Mouse (Mus musculus) skeletal muscle tissue, adult 2 months (tissue): ENCODE measurements around the gene Prss43.
"Not testable (repeated sequence)": the region's sequence is repeated elsewhere in the genome, so short reads cannot be mapped to it uniquely, and the experiment has no call there.

Experiments used
- DNase-seq: peaks from one replicate; pipeline ENCODE4 v3.0.0-alpha.2; 2012; ENCODE audit warnings: low read depth, low spot score

Prss43 gene

DNA sequence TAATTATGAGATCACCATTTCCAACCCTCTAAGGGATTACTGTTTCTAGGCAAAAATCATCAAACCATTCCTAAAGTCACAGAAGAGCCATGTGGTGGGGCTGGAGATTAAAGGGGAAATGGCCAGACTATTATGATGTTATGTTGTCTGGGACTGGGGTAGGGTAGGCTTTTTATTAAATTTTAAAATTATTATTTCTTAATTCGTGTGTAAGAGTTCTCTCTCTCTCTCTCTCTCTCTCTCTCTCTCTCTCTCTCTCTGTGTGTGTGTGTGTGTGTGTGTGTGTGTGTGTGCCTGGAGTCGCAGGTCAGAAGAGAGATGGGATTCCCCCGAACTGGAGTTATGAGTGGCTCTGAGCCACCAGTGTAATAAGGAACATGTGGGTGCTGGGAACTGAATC is at the start of gene Prss43:
TSS of gene Prss43 (plus strand) at position 301 of the 400 bp plus-strand sequence.
- DNase-seq = no peak

DNA sequence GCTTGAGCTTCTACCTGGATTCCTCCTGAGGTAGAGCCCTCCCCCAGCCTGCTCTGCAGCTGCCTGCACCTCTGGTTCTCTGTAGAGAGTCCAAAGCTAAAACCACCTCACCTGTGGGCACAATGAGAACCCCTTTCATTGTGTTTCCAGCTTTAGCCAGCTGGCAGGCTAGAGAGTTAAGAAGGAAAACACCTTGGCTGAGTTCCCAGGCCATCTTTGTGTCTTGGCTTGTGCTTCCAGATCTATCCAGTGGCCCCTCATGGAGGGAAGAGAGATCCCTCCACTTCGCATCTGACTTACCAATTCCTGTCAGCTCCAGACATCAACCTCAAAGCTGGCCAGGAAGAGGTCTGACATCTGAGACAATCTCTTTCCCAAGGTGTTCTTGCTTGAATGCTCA is 48.4 kb upstream of the Prss43 start:
- no peak for DNase-seq

DNA sequence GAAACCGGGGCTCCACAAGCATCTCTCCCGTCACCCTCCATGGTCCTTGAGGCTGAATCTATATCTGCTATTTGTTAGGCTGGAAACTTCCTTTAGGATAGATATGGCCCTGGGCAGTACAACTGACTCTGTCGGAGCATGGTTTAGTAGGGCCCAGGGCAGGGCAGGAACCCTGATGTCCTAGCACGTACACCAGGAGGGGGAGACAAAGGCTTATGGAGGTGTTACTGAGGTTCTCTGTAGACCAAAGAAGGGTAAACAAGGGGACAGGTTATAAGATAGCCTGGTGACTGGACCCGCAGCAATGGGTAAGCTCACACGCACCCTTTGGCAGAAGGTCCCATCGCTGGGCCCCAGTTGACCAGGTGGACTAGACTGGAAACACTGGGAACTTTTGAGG is 47.9 kb upstream of the Prss43 start:
- DNase-seq = no peak

DNA sequence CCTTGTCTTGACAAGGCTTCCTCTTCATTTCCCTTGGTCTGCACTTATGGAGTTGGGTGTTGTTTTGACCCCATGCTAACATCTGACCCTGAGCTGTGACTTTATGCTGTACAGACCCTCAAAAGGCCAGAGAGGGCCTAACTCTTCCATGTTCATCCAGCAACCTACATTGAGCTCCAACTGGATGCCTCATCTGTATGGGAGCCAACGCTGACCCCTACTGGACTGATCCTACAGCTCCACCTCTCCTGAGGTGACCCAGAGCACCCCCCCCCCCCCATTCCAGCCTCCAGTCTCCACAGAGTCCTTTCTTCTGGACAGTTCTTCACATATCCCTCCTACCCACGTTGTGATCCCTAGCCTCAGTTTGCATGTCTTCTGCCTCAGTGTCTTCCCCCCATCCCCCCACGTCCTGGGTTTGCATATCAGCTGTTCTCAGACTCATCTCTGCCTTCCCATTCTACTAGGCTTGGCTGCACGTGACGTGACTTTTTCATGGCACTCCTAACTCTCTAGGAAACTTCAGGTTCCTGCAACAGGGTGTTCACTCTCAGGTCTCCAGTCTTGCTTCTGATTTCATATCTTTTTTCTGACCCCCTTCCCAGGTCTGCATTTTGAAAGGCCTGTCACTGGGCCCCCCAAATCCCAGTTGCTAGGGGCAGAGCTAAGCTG is 47.1 kb upstream of the Prss43 start:
- no peak for DNase-seq

DNA sequence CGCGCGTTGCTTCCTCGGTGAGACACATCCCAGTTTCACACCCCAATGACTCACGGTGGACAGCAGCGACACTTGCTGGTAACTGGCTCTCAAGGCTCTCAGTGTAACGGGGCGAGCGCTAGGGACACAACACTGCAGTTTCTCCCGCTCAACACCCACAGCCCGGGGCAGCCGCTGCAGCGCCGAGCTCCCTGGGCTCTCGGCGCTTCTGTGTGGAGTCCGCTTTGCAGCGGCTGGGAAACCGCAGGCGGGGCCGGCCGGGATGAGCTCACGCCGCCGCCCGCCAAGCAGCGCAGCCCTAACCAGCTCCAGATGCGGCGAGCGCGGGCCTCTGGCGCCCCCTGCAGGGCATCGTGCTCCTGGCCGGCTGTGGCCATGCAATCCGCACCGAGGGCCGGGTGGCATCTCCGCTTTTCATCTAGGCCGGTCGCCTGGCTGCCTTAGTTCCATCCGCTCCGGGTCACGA is 45.2 kb upstream of the Prss43 start:
- peak; percentile 85 for DNase-seq

DNA sequence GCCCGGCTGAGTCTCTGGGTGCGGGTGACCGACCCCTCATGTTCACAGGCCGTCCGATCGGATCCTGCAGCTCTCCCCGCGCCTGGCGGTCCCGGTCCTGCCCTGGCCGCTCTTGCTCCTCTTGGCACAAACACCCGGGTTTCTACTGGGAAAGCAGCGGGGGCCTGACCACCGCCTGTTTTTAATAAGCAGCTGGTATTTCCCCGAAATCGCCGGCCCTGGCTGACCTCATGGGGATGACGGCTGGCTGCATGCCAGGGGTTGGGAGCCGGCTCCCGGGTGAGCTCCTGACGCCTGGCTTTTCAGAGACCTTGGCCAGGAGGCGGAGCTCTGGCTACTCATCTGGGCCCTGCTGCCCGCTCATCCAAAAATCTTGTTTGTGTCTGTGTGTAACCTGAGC is 44.8 kb upstream of the Prss43 start:
- peak; percentile 90 for DNase-seq

DNA sequence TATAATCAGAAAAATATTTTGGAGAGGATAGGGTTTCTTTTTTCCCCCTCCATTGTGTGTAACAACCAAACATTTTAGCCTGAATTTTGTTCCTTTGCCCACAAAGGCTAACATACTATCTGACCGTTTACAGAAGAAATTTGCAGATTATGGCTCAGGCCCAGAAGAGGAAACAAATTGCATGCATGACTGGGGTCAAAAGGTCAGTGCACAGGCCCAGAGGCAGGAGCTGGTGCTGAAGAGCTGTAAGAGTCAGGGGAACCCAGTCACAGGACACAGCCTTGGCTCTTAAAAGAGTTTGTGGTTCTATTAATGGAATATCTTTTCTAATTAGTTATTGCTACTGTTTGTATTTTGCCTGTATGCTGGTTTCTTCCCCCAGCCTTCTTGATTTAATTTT is 42.9 kb upstream of the Prss43 start:
- no peak for DNase-seq

DNA sequence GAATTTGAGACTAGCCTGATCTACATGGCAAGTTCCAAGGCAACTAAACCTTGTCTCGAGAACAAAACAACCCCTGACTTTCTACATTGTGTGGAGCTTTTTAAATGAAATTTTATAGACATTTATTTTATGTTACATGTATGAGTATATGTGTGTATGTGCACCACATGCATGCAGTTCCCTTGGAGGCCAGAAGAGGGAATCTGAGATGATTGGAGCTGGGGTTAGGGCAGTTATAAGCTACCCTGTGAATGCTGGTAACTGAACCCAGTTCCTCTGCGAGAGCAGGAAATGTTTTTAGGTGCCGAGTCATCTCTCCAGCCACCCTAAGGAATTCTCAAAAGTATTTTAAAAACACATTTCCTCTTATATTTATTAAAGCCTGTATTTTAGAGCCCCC is 38.3 kb upstream of the Prss43 start:
- no peak for DNase-seq

DNA sequence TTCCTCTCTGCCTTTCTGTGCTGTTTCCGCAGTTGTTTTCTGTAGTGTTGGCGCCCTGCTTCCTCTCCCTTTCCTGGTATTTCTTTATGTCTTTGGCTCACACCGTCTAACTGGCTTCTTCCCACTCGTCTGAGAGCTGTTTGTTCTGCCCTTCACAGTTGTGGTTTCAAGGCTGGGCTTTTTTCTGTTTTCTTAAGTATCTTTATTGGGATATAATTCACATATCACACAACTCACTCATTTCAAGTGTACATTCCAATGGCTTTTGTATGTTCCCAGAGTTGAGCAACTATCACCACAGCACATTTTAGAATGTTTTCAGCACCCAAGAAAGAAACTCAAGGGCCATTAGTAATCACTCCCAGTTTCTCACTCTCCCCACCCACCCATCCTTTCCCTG is 36.0 kb upstream of the Prss43 start:
- no peak for DNase-seq

DNA sequence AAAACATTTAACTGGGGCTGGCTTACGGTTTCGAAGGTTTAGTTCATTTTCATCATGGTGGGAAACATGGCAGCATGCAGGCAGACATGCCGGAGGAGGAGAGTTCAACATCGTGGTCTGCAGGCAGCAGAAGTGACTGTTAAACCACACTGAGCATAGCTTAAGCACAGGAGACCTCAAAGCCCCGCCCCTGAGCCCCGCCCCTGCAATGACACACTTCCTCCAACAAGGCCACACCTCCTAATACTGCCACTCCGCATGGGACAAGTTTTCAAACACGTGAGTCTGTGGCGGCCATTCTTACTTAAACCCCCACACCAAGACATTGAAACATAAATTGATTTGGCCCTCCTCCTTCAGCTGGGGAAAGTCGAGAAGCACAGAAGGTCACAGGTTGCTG is 29.5 kb upstream of the Prss43 start:
- DNase-seq = no peak

DNA sequence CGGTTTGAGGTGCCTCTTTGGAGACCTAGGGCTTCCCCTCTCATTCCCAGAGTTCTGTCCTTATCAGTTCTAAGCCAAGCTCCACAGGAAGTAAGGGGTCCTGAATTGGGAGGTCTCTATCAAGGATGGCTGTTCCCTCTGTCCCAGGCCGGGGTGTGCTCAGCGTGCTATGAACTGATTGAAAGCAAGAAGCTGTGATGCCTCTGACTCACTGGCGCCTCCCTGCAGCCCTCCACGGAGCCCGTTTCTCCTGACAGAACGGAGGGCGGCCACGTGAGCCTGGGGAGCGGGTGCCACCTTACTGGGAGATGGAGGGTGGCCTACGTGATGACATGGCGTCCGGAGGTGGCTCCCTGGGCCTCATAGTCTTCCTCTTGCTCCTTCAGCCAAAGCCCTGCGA is 28.6 kb upstream of the Prss43 start, which contains the start of gene Prss42:
TSS of gene Prss42 (plus strand) at position 301 of the 400 bp plus-strand sequence.
- DNase-seq = no peak

DNA sequence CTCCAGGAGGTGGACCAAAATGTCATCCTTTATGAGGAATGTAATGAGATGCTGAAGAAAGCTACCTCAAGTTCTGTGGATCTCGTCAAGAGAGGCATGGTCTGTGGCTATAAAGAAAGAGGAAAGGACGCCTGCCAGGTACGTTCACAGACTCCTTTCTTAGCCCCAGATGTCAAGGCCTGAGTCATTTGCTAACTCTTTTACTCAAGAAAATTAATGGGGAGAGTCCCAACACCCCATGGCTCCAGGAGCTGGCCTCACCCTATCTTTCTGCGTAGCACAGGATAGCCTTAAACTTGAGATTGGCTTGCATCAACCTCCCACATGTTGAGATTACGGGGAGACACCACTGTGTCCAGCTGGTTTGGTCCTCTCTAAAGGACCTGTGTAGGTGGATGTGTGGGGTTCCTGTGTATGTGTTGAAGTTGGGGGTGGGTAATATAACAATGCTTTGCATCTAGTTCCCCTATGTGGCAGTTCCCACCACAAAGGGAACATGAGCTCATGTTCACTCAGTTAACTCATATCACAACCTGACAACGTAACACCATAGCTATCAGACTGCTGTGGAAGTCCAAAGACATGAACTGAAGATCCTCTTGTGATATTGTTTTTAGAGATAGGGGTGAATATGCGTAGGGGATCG is 25.5 kb upstream of the Prss43 start:
- no peak for DNase-seq

DNA sequence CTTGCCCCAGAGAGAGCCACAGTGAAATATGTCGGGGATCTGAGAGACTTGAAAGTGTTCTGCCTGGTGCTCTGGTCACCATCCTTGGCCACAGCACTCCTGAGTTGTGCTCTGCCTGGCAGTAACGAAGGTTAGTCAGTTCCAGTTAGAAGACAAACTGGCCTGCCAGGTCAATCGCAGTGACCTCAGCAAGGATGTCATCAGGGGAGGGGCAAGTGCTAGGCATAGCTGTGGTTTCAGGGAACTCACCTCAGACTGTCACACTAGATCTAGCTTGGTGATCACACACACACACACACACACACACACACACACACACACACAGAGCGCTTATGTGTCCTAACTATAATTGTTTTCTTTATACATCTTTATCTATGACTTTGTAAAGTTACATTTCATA is 23.2 kb upstream of the Prss43 start:
- no peak for DNase-seq

DNA sequence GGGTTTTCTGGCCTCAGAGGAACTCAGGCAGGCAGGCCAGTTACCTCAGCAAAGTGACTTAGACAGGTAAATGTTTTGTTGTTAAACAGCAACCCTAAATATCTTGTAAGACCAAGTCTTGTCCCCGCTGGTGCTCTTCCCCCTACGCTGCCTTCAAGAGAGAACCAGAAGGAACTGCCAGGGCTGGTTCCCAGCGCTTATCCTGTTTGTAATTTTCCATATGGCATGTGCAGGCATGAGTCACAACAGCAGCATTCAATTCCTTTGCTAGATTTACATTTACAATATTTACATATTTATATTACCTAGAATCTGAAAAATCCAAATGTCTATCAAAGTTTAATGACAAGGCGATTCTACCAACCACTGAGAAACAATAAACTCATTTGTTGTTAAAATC is 16.4 kb upstream of the Prss43 start:
- DNase-seq = no peak

DNA sequence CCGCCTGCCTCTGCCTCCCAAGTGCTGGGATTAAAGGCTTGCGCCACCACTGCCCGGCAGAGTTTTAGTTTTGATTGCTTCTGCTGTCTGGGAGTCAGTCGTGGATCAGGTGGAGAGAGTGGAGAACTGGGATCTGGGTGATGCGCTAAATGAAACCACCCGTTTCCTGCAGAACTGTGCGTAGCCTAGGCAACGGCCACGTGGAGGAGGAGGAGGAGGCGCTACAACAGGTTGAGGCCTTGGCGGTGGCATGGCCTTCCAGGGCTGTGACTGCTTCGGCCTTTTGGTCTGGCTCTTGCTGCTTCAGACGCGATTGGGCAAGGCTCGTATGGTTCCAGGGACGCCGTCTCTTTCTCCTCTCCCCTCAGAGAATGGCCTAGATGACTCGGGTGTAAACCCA is 12.7 kb upstream of the Prss43 start, which contains the start of gene Prss44:
TSS of gene Prss44 (plus strand) at position 206 of the 400 bp plus-strand sequence.
- no peak for DNase-seq

DNA sequence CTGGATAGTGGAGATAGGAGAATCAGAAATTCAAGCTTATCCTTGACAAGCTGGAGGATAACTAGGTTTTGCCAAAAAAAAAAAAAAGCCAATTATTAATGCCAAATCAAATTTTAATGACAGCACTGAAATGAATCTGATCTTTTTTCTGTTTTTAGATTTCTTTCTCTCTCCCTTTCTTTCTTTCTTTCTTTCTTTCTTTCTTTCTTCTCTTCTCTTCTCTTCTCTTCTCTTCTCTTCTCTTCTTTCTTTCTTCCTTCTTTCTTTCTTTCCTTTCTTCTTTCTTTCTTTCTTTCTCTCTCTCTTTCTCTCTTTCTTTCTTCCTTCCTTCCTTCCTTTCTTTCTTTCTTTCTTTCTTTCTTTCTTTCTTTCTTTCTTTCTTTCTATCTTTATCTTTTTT is 5.9 kb upstream of the Prss43 start:
- not testable (repeated sequence) for DNase-seq

DNA sequence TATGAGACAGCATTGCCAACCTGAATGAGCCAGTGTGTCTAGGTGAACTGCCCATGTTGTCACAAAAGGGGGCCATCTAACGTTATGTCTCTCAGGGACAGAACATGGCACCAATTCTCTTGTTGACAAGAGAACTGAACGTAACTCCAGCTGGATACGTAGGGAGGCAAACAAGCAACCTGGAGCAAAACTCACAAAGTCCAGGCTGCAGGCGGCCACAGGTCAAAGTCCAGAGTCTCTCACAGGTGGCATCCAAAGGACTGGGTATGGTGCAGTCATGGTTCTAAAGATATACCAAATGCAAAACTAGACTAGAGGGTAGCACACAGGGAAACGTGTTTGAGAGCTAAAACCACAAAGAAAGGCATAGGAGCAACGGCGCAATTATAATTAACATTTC is 5.1 kb upstream of the Prss43 start:
- no peak for DNase-seq

DNA sequence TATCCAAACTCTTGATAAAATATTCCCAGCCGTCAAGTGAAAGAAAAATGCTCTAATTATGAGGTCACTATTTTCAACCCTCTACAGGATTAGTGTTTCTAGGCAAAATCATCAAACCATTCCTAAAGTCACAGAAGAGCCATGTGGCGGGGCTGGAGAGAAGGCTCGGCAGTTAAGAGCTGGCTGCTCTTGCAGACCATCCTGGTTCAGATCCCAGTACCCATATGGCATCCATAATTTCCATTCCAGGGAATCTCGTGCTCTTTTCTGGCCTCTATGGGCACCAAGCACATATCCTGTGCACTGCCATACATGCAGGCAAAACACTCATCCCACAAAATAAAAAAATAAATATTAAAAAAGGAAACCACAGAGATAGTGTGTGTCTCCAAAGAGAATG is 1.1 kb upstream of the Prss43 start:
- no peak for DNase-seq

DNA sequence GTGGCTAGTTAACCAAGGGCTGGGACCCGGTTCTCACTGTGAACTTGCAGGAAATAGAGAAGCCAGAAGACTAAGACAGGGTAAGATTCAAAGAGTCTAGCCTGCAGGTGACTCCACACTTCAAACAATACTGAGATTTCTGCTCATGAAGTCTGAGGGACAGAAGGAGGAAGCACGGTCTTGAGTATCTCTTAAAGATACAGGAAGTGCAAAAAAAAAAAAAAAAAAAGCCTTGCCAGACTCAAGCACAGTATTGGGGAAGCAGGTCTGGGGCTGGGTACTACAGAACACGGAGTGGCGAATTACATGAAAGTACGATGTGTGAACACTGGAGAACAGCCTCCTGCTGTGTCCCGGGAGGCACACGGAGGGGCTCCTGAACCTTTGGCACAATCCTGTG is 658 bp upstream of the Prss43 start:
- DNase-seq = no peak

DNA sequence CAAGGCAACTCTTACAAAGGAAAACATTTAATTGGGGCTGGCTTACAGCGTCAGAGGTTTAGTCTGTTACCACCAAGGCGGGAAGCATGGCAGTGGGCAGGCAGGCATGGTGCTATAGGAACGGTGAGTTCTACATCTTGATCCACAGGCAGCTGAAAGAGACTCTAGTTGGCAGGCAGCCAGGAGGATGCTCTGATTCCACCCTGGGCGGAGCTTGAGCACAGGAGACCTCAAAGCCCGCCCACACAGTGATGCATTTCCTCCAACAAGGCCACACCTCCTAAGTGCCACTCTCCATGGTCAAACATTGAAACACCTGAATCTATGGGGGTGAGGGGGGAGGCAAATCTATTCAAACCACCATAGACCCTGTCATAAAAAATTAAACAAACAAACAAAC is 6.5 kb downstream of the Prss43 start:
- DNase-seq = no peak

DNA sequence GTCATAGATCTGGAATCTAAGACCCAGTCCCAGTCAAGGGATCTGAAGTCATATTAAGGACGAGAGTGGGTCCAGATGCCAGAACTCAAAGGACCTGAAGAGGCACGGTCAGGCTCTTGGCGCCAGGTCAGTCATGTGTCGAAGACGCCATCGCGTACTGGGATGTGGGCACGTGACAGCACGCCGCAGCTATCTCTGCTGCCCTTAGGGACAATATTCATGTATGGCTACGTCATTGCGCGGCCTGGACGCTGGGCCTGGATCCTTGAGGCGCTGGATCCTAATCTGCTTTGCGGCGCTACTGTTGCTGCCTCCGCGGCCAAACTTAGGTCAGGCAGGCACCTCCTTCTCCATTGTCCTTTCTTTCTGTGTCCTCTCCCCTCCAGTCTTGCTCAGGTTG is 7.9 kb downstream of the Prss43 start, which contains the start of gene Prss45:
TSS of gene Prss45 (plus strand) at position 178 of the 400 bp plus-strand sequence.
- DNase-seq = no peak

DNA sequence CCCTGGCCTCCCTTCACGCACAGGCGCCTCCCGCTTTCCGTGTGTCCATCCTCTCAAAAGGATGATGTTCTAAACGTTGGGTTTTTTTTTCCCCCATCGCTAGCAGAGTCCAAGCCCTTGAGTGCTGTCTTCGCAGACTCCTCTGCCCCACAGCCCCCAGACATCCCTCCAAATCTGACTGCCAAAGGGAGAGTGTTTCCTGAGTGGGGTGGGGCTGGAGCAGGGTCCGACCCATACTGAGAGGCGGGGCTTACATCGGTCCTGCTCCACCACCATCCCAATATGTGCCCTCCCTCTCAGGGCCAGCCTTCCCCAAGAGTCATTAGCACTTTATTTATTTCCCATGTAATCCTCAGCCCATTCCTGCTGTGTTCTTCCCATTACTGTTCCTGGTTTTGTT is 8.5 kb downstream of the Prss43 start:
- no peak for DNase-seq

DNA sequence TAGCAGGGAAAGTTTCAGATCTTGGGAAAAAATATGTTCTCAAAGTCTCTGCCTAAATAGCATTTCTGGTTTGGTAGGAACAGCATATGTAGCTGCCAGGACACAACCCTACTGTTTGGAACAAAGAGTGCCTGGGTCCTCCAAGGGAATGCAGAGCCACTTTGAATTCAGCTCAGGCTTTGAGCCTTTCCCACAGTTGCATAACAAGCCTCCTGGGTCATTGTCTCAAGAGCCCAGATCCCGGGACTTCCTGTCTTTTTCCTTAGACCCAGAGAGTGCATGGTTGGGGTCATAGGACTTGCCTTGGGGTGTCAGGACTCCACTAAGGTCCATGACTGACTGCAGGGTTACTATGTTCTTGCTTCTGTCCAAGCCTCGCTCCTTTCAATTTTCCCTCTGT is 9.6 kb downstream of the Prss43 start:
- peak; percentile 13 for DNase-seq
